Mouse (Mus musculus): Measurements from ENCODE around the gene Trpm8. TPM values are rescaled to one million over a fixed set of nuclear protein-coding genes. Genes with fewer than 3 reads are reported as not detected.
A peak's percentile ranks its signal among the peaks of the same experiment; 100 is the strongest.

Gene Trpm8
- polyA plus RNA-seq, 1 experiment from 2014 or later: not detected

- no peak overlapping the region for H3K4me3 ChIP-seq (ENCODE audit: low read depth, low read length)
- no peaks in the 10 kb centered on the region for H3K27me3 ChIP-seq (ENCODE audit: control insufficient read depth, insufficient read depth, low read length)
- H3K9ac ChIP-seq (ENCODE audit: low read depth, low read length): no peak overlapping the region
- no peak overlapping the region for H3K27ac ChIP-seq (ENCODE audit: low read depth, low read length)
- H3K4me2 ChIP-seq (replicated peaks; ENCODE audit: low read depth, low read length): no peak overlapping the region
- 83% methylated on average over 15 of the region's 15 CpGs for WGBS
- ATAC-seq (ENCODE audit: low FRiP score) (no peak), DNase-seq (ENCODE audit: low spot score) (no peak)
- H3K9me3 ChIP-seq (ENCODE audit: control insufficient read depth, low read length): peaks cover 57% of the 10 kb centered on the region
- H3K36me3 ChIP-seq (ENCODE audit: control insufficient read depth, insufficient read depth, low read length): no peaks in the 10 kb centered on the region
- H3K4me1 ChIP-seq (replicated peaks; ENCODE audit: control insufficient read depth, insufficient read depth, low read length): no peaks in the 10 kb centered on the region
Measured at GRCm38 (mm10) chr1:88283376-88284227, 6.1 kb downstream of the Trpm8 start.

DNA sequence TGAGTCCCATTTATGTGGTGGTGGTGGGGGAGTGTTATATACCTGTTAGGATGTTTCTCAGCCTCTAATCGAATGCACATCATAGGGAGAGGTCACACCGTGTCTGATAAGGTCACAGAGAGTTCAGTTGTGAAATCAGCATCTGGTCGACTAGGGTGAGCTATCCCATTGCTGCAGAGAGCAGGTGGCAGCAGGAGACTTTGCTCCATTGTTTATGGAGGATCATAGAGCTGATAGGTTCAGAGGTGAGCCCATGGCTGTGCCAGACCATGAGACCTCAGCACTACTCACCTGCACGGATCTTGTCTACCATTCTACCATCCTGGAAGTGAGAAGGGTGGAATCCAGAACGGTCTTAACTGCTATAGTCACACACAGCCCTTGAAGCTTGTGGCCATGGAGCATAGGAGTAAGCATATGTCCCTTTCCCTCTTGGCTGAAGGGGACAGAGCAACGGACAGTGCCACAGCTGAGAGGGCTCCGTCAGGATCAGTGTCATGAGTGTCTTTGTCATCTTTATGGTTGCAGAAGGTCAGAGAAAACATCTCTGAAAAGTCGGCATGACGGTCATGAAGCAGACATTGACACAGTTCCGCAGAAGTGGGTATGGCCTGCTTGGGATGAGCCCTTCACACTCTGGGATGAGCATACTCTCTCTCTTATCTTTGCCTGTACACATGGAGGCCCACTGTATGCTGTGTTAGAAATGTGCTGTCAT, 6.9 kb downstream of the Trpm8 start:
- no peak overlapping the region for H3K4me3 ChIP-seq (ENCODE audit: low read depth, low read length)
- H3K9me3 ChIP-seq (ENCODE audit: control insufficient read depth, low read length): peaks cover 60% of the 10 kb centered on the region
- no peaks in the 10 kb centered on the region for H3K27me3 ChIP-seq (ENCODE audit: control insufficient read depth, insufficient read depth, low read length)
- ATAC-seq (ENCODE audit: low FRiP score): peak; percentile 20; the same call in 1 of the 2 replicates
- WGBS: 63% methylated on average over 10 of the region's 10 CpGs
- no peak overlapping the region for H3K27ac ChIP-seq (ENCODE audit: low read depth, low read length)
- H3K9ac ChIP-seq (ENCODE audit: low read depth, low read length): no peak overlapping the region
- H3K4me1 ChIP-seq (replicated peaks; ENCODE audit: control insufficient read depth, insufficient read depth, low read length): no peaks in the 10 kb centered on the region
- DNase-seq (ENCODE audit: low spot score): no peak
- no peaks in the 10 kb centered on the region for H3K36me3 ChIP-seq (ENCODE audit: control insufficient read depth, insufficient read depth, low read length)
- H3K4me2 ChIP-seq (replicated peaks; ENCODE audit: low read depth, low read length): no peak overlapping the region

GRCm38 (mm10) chr1:88284946-88285320, 7.5 kb downstream of the Trpm8 start:
- ATAC-seq (ENCODE audit: low FRiP score) (no peak; the same call in 1 of the 2 replicates), DNase-seq (ENCODE audit: low spot score) (no peak)
- WGBS: 61% methylated on average over 7 of the region's 7 CpGs
- H3K27ac ChIP-seq (ENCODE audit: low read depth, low read length): no peak overlapping the region
- no peaks in the 10 kb centered on the region for H3K36me3 ChIP-seq (ENCODE audit: control insufficient read depth, insufficient read depth, low read length)
- peaks cover 65% of the 10 kb centered on the region for H3K9me3 ChIP-seq (ENCODE audit: control insufficient read depth, low read length)
- no peaks in the 10 kb centered on the region for H3K27me3 ChIP-seq (ENCODE audit: control insufficient read depth, insufficient read depth, low read length)
- no peak overlapping the region for H3K4me2 ChIP-seq (replicated peaks; ENCODE audit: low read depth, low read length)
- no peaks in the 10 kb centered on the region for H3K4me1 ChIP-seq (replicated peaks; ENCODE audit: control insufficient read depth, insufficient read depth, low read length)
- no peak overlapping the region for H3K4me3 ChIP-seq (ENCODE audit: low read depth, low read length)
- H3K9ac ChIP-seq (ENCODE audit: low read depth, low read length): no peak overlapping the region

DNA sequence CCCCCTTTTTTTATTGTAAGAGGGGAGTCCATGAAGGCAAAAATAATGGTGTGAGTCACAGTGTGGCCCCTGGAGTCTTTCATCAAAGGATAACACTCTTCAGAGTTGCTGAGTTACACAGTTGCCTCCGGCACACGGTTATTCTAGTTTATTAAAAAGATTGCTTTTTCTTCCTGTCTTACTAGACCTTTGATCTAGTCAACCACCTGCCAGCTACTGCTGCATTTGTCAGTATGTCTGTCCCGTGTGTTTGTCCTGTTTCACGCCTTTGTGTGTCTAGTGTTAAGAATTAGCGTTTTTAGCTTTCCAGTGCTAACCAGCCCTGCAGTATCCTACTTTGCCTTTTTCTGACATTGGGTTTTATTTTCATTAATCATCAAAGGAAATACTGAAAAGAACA, 8.2 kb downstream of the Trpm8 start:
- H3K27me3 ChIP-seq (ENCODE audit: control insufficient read depth, insufficient read depth, low read length): no peaks in the 10 kb centered on the region
- H3K36me3 ChIP-seq (ENCODE audit: control insufficient read depth, insufficient read depth, low read length): no peaks in the 10 kb centered on the region
- no peak overlapping the region for H3K9ac ChIP-seq (ENCODE audit: low read depth, low read length)
- no peak for ATAC-seq (ENCODE audit: low FRiP score)
- H3K4me2 ChIP-seq (replicated peaks; ENCODE audit: low read depth, low read length): no peak overlapping the region
- H3K4me3 ChIP-seq (ENCODE audit: low read depth, low read length): no peak overlapping the region
- H3K9me3 ChIP-seq (ENCODE audit: control insufficient read depth, low read length): peaks cover 71% of the 10 kb centered on the region
- no peaks in the 10 kb centered on the region for H3K4me1 ChIP-seq (replicated peaks; ENCODE audit: control insufficient read depth, insufficient read depth, low read length)
- H3K27ac ChIP-seq (ENCODE audit: low read depth, low read length): no peak overlapping the region
- DNase-seq (ENCODE audit: low spot score): no peak
- WGBS: 70% methylated on average over 5 of the region's 5 CpGs

- ATAC-seq (ENCODE audit: low FRiP score) (no peak), DNase-seq (ENCODE audit: low spot score) (no peak)
- Histone ChIP-seq H3K27ac (ENCODE audit: low read depth, low read length) (no peak overlapping the region), H3K4me2 (replicated peaks; ENCODE audit: low read depth, low read length) (no peak overlapping the region), H3K9ac (ENCODE audit: low read depth, low read length) (no peak overlapping the region), H3K4me1 (replicated peaks; ENCODE audit: control insufficient read depth, insufficient read depth, low read length) (no peaks in the 10 kb centered on the region), H3K4me3 (ENCODE audit: low read depth, low read length) (no peak overlapping the region), H3K36me3 (ENCODE audit: control insufficient read depth, insufficient read depth, low read length) (no peaks in the 10 kb centered on the region), H3K9me3 (ENCODE audit: control insufficient read depth, low read length) (peaks cover 74% of the 10 kb centered on the region), H3K27me3 (ENCODE audit: control insufficient read depth, insufficient read depth, low read length) (no peaks in the 10 kb centered on the region)
- 81% methylated on average over 15 of the region's 15 CpGs for WGBS
Measured at GRCm38 (mm10) chr1:88286136-88286845, 8.8 kb downstream of the Trpm8 start.

GRCm38 (mm10) chr1:88286887-88287696, 9.6 kb downstream of the Trpm8 start:
- Histone ChIP-seq H3K9ac (ENCODE audit: low read depth, low read length) (no peak overlapping the region), H3K9me3 (ENCODE audit: control insufficient read depth, low read length) (peaks cover 81% of the 10 kb centered on the region), H3K4me3 (ENCODE audit: low read depth, low read length) (no peak overlapping the region), H3K27ac (ENCODE audit: low read depth, low read length) (no peak overlapping the region), H3K4me1 (replicated peaks; ENCODE audit: control insufficient read depth, insufficient read depth, low read length) (no peaks in the 10 kb centered on the region), H3K36me3 (ENCODE audit: control insufficient read depth, insufficient read depth, low read length) (no peaks in the 10 kb centered on the region), H3K4me2 (replicated peaks; ENCODE audit: low read depth, low read length) (no peak overlapping the region), H3K27me3 (ENCODE audit: control insufficient read depth, insufficient read depth, low read length) (no peaks in the 10 kb centered on the region)
- WGBS: 74% methylated on average over 13 of the region's 13 CpGs
- no peak for DNase-seq (ENCODE audit: low spot score)
- no peak for ATAC-seq (ENCODE audit: low FRiP score)

DNA sequence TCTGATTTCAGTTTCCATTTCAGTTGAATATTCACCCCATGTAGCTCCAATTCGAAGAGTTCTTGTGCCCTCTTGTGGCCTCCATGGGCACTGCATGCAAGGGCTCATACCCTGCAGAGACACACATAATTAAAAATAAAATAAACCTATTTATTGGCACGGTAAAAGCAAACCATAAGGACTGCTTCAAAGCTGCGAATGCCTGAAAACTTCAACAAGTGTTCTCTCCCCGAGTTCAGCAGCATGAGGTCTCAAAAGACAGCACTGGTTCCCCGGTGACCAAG, 10.2 kb downstream of the Trpm8 start:
- DNase-seq (ENCODE audit: low spot score) (peak; percentile 82), ATAC-seq (ENCODE audit: low FRiP score) (no peak)
- Histone ChIP-seq H3K4me3 (ENCODE audit: low read depth, low read length) (no peak overlapping the region), H3K4me2 (replicated peaks; ENCODE audit: low read depth, low read length) (no peak overlapping the region), H3K4me1 (replicated peaks; ENCODE audit: control insufficient read depth, insufficient read depth, low read length) (no peaks in the 10 kb centered on the region), H3K9ac (ENCODE audit: low read depth, low read length) (no peak overlapping the region), H3K36me3 (ENCODE audit: control insufficient read depth, insufficient read depth, low read length) (no peaks in the 10 kb centered on the region), H3K9me3 (ENCODE audit: control insufficient read depth, low read length) (peaks cover 82% of the 10 kb centered on the region), H3K27me3 (ENCODE audit: control insufficient read depth, insufficient read depth, low read length) (no peaks in the 10 kb centered on the region), H3K27ac (ENCODE audit: low read depth, low read length) (no peak overlapping the region)
- WGBS: 38% methylated on average over 5 of the region's 5 CpGs

- Histone ChIP-seq H3K9ac (ENCODE audit: low read depth, low read length) (no peak overlapping the region), H3K4me3 (ENCODE audit: low read depth, low read length) (no peak overlapping the region), H3K27me3 (ENCODE audit: control insufficient read depth, insufficient read depth, low read length) (no peaks in the 10 kb centered on the region), H3K4me1 (replicated peaks; ENCODE audit: control insufficient read depth, insufficient read depth, low read length) (no peaks in the 10 kb centered on the region), H3K4me2 (replicated peaks; ENCODE audit: low read depth, low read length) (no peak overlapping the region), H3K36me3 (ENCODE audit: control insufficient read depth, insufficient read depth, low read length) (no peaks in the 10 kb centered on the region), H3K9me3 (ENCODE audit: control insufficient read depth, low read length) (peaks cover 76% of the 10 kb centered on the region), H3K27ac (ENCODE audit: low read depth, low read length) (no peak overlapping the region)
- WGBS: 40% methylated on average over 3 of the region's 3 CpGs
- ATAC-seq (ENCODE audit: low FRiP score): no peak
- DNase-seq (ENCODE audit: low spot score): no peak
Measured at GRCm38 (mm10) chr1:88288056-88288788, 10.8 kb downstream of the Trpm8 start.
